ENCODE assay signal across 13 mouse cellular contexts in genomic region chr9:123941316-123941715, GRCm38 (mm10). TPM values are rescaled to one million over a fixed set of nuclear protein-coding genes. Genes with fewer than 3 reads are reported as not detected.
DNase-seq lines count a peak whose midpoint lies in the region; ATAC-seq lines count a peak whose summit lies in the region.
"Had no signal": no experiment of that assay in that cellular context is flagged by ENCODE, and none has a peak within 500 bp of the region (broad histone marks: within the 10 kb centered on the region; RNA-seq: fewer than 3 reads in every experiment).

No protein-coding gene starts in this region.

- H3K4me2 ChIP-seq in heart, embryonic 11.5 days: no peak overlapping the region
- no peak overlapping the region for H3K4me2 ChIP-seq in liver, embryonic 13.5 days
- H3K4me2 ChIP-seq in forebrain, embryonic 13.5 days: no peak overlapping the region
- H3K4me2 ChIP-seq: embryonic facial prominence, embryonic 13.5 days had no signal

- no peaks in the 10 kb centered on the region for H3K36me3 ChIP-seq in heart, embryonic 11.5 days (ENCODE audit: control insufficient read depth, insufficient read depth, low read length)
- H3K36me3 ChIP-seq in heart, embryonic 10.5 days: no peaks in the 10 kb centered on the region
- H3K36me3 ChIP-seq in liver, embryonic 13.5 days: no peaks in the 10 kb centered on the region
- no peaks in the 10 kb centered on the region for H3K36me3 ChIP-seq in forebrain, embryonic 13.5 days (ENCODE audit: poor library complexity, severe bottlenecking)
- H3K36me3 ChIP-seq: embryonic facial prominence, embryonic 13.5 days had no signal

- no peaks in the 10 kb centered on the region for H3K27me3 ChIP-seq in heart, embryonic 11.5 days (ENCODE audit: control insufficient read depth, insufficient read depth, low read length)
- no peaks in the 10 kb centered on the region for H3K27me3 ChIP-seq in heart, embryonic 10.5 days (ENCODE audit: insufficient read depth, poor library complexity, severe bottlenecking)
- H3K27me3 ChIP-seq in liver, embryonic 13.5 days: no peaks in the 10 kb centered on the region
- H3K27me3 ChIP-seq in forebrain, embryonic 13.5 days: no peaks in the 10 kb centered on the region
- H3K27me3 ChIP-seq: embryonic facial prominence, embryonic 13.5 days had no signal

- ATAC-seq in heart, embryonic 11.5 days (replicated peaks; ENCODE audit: insufficient number of reproducible peaks, low FRiP score, low TSS enrichment): peak; percentile 35; the same call in 1 of the 2 replicates
- no peak for ATAC-seq in liver, embryonic 13.5 days (ENCODE audit: low read depth)
- ATAC-seq in forebrain, embryonic 13.5 days: no peak
- ATAC-seq in erythroid progenitor cell, adult 5-6 weeks (replicated peaks; ENCODE audit: low FRiP score, poor library complexity, severe bottlenecking): no peak

- no peaks in the 10 kb centered on the region for H3K4me1 ChIP-seq in heart, embryonic 11.5 days (ENCODE audit: control insufficient read depth, insufficient read depth, low read length)
- H3K4me1 ChIP-seq in heart, embryonic 10.5 days: no peaks in the 10 kb centered on the region
- no peaks in the 10 kb centered on the region for H3K4me1 ChIP-seq in liver, embryonic 13.5 days (replicated peaks)
- H3K4me1 ChIP-seq in forebrain, embryonic 13.5 days: no peaks in the 10 kb centered on the region
- H3K4me1 ChIP-seq: embryonic facial prominence, embryonic 13.5 days had no signal

- H3K9ac ChIP-seq in heart, embryonic 11.5 days (ENCODE audit: low read depth, low read length): no peak overlapping the region
- no peak overlapping the region for H3K9ac ChIP-seq in liver, embryonic 13.5 days
- no peak overlapping the region for H3K9ac ChIP-seq in forebrain, embryonic 13.5 days
- H3K9ac ChIP-seq: embryonic facial prominence, embryonic 13.5 days had no signal

- no peak overlapping the region for H3K4me3 ChIP-seq in heart, embryonic 11.5 days (ENCODE audit: low read depth, low read length)
- no peak overlapping the region for H3K4me3 ChIP-seq in heart, embryonic 10.5 days
- H3K4me3 ChIP-seq in liver, embryonic 13.5 days (replicated peaks): no peak overlapping the region
- H3K4me3 ChIP-seq in forebrain, embryonic 13.5 days: no peak overlapping the region
- H3K4me3 ChIP-seq: embryonic facial prominence, embryonic 13.5 days; myocyte had no signal

- 66% methylated on average over 2 of the region's 2 CpGs for WGBS in heart, embryonic 11.5 days (ENCODE audit: insufficient replicate concordance)
- 59% methylated on average over 2 of the region's 2 CpGs for WGBS in heart, embryonic 10.5 days
- 41% methylated on average over 2 of the region's 2 CpGs for WGBS in liver, embryonic 13.5 days (ENCODE audit: insufficient replicate concordance)
- 81% methylated on average over 2 of the region's 2 CpGs for WGBS in forebrain, embryonic 13.5 days

- no peaks in the 10 kb centered on the region for H3K9me3 ChIP-seq in heart, embryonic 11.5 days (replicated peaks; ENCODE audit: control insufficient read depth, low read length)
- H3K9me3 ChIP-seq in heart, embryonic 10.5 days: no peaks in the 10 kb centered on the region
- no peaks in the 10 kb centered on the region for H3K9me3 ChIP-seq in liver, embryonic 13.5 days (replicated peaks)
- H3K9me3 ChIP-seq in forebrain, embryonic 13.5 days (replicated peaks): no peaks in the 10 kb centered on the region
- H3K9me3 ChIP-seq: embryonic facial prominence, embryonic 13.5 days had no signal

- DNase-seq in heart, embryonic 10.5 days (ENCODE audit: low spot score): no peak
- DNase-seq in thymus, postnatal 14 days: peak; percentile 5
- DNase-seq in thymus, postnatal 10 days (ENCODE audit: low spot score in 2 of 2): no peak
- DNase-seq in liver, embryonic 13.5 days: no peak
- DNase-seq in urinary bladder, adult 2 months (ENCODE audit: low spot score): no peak
- DNase-seq: adrenal gland, postnatal 14 days; gastrocnemius, postnatal 36 days had no signal

- H3K27ac ChIP-seq in heart, embryonic 11.5 days (ENCODE audit: low read depth, low read length): no peak overlapping the region
- no peak overlapping the region for H3K27ac ChIP-seq in heart, embryonic 10.5 days
- H3K27ac ChIP-seq in liver, embryonic 13.5 days: peak overlapping the region; percentile 39; the same call in 1 of the 2 replicates
- H3K27ac ChIP-seq in forebrain, embryonic 13.5 days: no peak overlapping the region
- H3K27ac ChIP-seq: embryonic facial prominence, embryonic 13.5 days had no signal

RNA-seq across cellular contexts. Expression of gene Ccr1, which starts 27.2 kb away (rescaled TPM):
- polyA plus RNA-seq in heart, embryonic 11.5 days (2014; fragmentation: Nextera tagmentation; extraction: Ambion mirVana): 0.80 and 0.92 TPM in 2 replicates
- polyA plus RNA-seq in heart, embryonic 10.5 days (2016; fragmentation: Nextera tagmentation; extraction: Ambion mirVana): 0.07 and 0.35 TPM in 2 replicates
- 1.7 and 1.9 TPM in 2 replicates for polyA plus RNA-seq in liver, embryonic 13.5 days (2015; fragmentation: Nextera tagmentation; extraction: Ambion mirVana)
- polyA plus RNA-seq in urinary bladder, adult 2 months (2012; rRNA removed): 3.0 and 3.8 TPM in 2 replicates
- 0.55 and 0.70 TPM in 2 replicates for polyA plus RNA-seq in forebrain, embryonic 13.5 days (2015; fragmentation: Nextera tagmentation; extraction: Ambion mirVana)
- 7.1 and 24.9 TPM in 2 replicates for total RNA-seq in erythroid progenitor cell, adult 5-6 weeks (2015; ENCODE audit: low replicate concordance)
- total RNA-seq in erythroid progenitor cell, adult 5-6 weeks (2017; ENCODE audit: low replicate concordance): 2.6 and 9.9 TPM in 2 replicates
- polyA plus RNA-seq: myocyte had no signal

RNA-seq across cellular contexts. Expression of gene Ccr1l1, which starts 36.9 kb away (rescaled TPM):
- not detected in 2 replicates for polyA plus RNA-seq in heart, embryonic 11.5 days (2014; fragmentation: Nextera tagmentation; extraction: Ambion mirVana)
- polyA plus RNA-seq in heart, embryonic 10.5 days (2016; fragmentation: Nextera tagmentation; extraction: Ambion mirVana): 0.12 TPM in 1 of 2 replicates, not detected in the other
- not detected in 2 replicates for polyA plus RNA-seq in liver, embryonic 13.5 days (2015; fragmentation: Nextera tagmentation; extraction: Ambion mirVana)
- 0.17 and 0.37 TPM in 2 replicates for polyA plus RNA-seq in urinary bladder, adult 2 months (2012; rRNA removed)
- not detected in 2 replicates for polyA plus RNA-seq in forebrain, embryonic 13.5 days (2015; fragmentation: Nextera tagmentation; extraction: Ambion mirVana)
- total RNA-seq in erythroid progenitor cell, adult 5-6 weeks (2015; ENCODE audit: low replicate concordance): 6.7 TPM in 1 of 2 replicates, not detected in the other
- 1.0 TPM in 1 of 2 replicates, not detected in the other for total RNA-seq in erythroid progenitor cell, adult 5-6 weeks (2017; ENCODE audit: low replicate concordance)
- total RNA-seq: adrenal gland, postnatal 14 days; gastrocnemius, postnatal 36 days; layer of hippocampus, postnatal 10 days had no signal
- polyA plus RNA-seq: embryonic facial prominence, embryonic 13.5 days; myocyte had no signal
